Mouse (Mus musculus): ENCODE data around the gene Ralgps2.

Ralgps2 gene

DNA sequence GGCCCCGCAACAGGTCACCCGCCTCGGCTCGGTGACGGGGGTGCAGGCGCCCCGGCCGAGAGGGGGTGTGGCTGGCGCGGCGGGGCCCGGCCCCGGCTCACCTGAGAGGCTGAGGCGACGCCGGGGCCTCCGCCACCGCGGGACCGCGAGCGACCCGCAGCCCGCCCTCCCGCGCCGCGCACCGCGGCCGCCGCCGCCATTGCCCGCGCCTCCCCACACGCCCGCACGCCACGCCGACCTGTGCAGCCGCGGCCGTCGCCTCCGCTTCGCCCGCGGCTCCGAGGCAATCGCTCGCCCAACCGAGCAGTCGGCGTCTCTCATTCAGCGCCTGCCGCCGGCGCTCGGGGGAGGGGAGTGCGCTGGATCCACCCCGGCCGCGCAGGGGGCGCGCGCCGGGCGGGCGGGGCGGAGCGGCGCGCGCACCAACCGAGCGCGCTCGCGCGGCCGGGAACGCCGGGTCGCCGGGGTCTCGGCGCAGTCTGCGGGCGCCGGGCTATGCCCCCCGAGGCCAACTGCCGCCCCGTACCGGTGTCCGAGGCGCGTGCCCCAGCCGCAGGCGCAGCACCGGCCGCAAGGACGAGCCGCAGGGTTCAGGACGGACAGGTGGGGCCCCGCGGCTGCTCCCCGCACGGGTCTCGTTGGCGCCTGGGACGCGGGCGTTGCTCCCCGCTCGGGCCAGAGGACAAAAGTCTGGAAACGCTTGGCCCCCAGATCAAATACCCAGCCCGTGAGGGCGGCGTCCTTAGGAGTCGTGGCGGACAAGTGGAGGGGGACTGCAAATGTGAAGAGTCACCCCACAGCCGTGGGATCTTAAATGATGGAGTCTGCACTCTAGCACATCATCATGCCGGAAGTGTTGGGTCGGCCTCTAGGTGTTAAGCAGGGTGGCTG lies at the start of gene Ralgps2:
Gene Ralgps2, minus strand, starts transcription at position 376 of the 891 bp plus-strand sequence.
- peak; percentile 65 for DNase-seq

DNA sequence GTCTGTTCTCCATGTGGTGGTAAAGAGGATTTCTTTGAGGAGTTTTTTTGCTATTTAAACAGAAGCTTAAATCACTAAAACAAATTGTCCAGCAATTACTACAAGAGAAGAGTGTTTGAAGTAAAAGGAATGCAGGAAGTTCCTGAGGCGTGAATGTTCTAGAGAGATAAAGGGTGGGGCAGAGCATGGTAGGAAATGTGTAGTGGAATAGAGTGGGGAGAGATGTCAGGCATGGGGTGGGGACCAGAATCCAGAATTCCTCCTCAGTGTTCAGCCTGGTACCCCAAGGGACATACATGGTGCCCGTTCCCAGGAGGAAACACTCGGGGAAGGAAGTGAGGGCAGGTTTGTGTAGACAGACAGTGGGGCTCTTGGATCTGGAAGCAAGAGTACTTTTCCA lies 48.1 kb upstream of the Ralgps2 start:
- DNase-seq, result no peak

DNA sequence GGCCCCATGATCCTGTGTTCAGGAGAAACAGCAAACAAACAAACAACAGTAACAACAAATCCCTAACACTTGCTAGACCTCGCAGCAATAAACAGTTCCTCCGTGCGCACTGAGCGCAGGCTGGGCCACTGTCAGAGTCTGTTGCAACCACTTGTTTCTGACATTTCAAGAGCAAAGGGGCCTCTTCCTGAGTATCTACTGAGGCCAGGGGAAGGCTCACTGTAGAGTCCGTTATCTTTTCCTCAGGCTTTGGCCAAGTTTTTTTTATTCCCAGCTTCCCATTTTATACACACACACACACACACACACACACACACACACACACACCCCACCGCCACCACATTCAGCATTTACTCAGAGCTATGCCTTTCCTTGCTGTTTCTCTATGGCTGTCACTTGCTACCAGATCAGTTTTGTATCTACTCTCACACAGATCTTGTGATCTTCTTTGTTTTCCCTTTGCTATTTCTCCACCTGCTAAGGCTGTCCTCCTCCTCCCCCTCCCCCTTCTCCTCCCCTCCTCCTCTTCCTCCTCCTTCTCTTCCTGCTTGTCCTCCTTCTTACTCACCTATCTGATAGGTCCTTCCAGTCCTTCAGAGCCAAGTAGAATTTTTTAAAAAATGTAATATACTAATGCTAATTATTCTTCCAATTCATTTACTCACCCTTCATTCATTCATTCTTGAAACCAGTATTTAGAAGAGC lies 47.4 kb upstream of the Ralgps2 start:
- DNase-seq, result no peak

- DNase-seq, result no peak
Observed at GRCm38 (mm10) chr1:156985657-156986640, 46.5 kb upstream of the Ralgps2 start.

GRCm38 (mm10) chr1:156983009-156983870 lies 43.8 kb upstream of the Ralgps2 start:
- DNase-seq, result no peak

DNA sequence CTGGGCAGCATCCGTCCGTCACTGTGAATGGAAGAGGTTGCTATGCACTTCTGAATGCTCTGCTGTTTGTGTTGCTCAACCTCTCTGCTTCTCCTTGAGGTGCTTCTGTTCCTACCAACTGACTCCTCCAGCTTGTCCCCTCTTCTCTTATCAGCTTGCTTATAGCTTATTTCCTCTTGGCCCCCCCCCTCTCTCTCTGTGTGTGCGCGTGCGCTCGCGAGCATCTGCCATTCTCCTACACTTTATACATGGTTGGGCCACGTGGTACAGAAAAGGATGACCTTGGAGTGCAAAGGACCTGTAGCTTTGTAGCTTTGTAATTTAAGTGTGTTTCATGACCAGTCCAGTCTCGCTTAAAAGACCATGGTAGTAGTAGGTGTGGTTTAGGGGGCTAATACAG lies 42.5 kb upstream of the Ralgps2 start:
- no peak for DNase-seq

GRCm38 (mm10) chr1:156979722-156980121 lies 40.3 kb upstream of the Ralgps2 start:
- no peak for DNase-seq

GRCm38 (mm10) chr1:156978656-156979055 lies 39.2 kb upstream of the Ralgps2 start:
- DNase-seq, result no peak

DNA sequence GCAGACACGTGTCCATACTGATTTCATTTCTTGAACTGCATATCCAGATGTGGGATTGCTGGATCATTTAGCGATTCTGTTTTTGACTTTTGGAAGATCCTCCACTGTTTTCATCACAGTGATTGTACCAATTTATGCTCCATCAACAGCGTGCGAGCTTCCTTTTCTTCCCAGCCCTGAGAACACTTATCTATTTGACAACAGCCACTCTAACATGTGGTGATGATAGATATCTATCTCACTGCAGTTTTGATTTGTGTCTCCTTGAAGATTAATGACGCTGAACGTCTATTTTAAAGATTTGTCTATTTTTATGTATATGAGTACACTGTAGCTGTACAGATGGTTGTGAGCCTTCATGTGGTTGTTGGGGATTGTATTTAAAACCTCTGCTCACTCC lies 34.4 kb upstream of the Ralgps2 start:
- DNase-seq, result no peak

DNA sequence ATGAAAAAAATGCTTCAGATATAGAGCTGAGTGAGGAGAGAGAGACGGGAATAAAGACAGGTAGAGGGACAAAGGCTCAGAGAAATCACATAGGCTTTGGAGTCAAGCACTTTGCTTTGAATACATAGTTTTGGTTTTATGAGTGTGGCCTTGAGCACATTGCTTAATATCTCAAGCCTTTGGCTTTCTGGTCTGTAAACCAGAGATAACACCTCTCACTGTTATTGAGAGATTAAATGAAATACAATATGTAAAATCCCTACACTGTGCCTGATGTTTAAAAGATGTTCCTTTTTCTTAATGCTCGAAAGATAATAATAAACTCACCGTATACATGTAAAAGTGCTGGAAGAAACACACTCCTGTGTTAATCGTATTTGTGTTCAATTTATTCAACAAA lies 33.0 kb upstream of the Ralgps2 start:
- DNase-seq, result no peak

GRCm38 (mm10) chr1:156971206-156971811 lies 31.9 kb upstream of the Ralgps2 start:
- DNase-seq, result no peak

GRCm38 (mm10) chr1:156970641-156971040 lies 31.2 kb upstream of the Ralgps2 start:
- DNase-seq, result no peak

DNA sequence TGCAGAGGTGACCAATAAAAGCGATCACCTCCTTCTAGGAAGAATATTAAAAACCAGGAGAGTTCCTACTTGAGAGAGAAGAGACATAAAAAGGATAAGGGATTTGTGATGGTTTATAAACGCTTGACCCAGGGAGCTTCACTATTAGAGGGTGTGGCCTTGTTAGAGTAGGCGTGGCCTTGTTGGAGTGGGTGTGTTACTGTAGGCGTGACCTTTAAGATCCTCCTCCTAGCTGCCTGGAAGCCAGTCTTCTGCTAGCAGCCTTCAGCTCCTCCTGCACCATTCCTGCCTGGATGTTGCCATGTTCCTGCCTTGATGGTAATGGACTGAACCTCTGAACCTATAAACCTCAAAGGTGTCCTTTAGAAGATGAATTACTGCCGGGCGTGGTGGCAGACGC lies 28.7 kb upstream of the Ralgps2 start:
- no peak for DNase-seq

DNA sequence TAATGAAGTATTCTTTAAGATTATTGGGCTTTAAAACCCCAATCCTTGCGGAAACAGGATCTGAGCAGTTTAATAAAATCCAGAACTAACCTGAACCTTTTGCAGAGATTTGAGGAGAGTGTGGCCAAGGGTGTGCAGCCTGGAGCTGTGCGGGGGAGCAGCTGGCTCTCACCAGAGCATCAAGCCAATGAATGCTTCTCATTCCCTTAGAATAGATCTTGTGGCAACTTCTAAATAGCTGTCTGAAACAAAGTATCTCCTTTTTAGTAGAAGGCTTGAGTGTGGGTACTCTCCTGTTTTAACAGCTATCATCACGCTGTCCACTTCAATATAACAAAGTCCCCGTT lies 25.1 kb upstream of the Ralgps2 start:
- DNase-seq, result no peak

DNA sequence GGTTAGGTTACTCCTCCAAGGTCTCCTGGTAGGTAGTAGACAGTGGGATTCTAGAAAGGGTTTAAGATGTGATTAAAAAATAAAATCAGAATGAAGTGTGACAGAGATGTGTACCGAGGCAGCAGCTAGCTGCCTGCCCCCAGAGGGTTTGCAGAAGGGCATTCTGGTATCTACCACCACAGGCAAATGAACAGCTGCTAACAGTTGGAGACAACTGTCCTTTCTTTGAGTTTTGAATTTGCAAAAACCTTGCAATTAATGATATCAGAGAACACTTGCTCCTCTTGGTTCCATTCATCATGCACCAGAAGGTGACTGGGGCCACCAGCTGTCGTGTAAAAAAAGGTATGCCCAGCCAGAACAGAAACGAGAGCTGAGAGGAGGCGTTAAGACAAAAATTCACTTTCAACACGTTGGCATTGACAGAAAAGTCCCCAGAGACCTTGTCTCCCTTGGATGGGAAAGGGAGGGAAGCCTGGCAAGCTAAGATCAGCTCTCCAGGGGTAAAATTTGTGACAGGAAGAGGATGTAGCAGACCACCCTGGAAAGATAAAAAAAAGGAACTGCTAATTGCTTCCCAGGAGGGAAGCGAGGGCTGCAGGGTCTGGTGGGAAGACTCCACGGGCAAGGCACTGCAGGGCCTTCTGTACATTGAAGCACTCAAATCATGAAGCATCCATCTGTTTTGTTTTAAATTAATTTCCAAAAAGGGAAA lies 24.6 kb upstream of the Ralgps2 start:
- no peak for DNase-seq

DNA sequence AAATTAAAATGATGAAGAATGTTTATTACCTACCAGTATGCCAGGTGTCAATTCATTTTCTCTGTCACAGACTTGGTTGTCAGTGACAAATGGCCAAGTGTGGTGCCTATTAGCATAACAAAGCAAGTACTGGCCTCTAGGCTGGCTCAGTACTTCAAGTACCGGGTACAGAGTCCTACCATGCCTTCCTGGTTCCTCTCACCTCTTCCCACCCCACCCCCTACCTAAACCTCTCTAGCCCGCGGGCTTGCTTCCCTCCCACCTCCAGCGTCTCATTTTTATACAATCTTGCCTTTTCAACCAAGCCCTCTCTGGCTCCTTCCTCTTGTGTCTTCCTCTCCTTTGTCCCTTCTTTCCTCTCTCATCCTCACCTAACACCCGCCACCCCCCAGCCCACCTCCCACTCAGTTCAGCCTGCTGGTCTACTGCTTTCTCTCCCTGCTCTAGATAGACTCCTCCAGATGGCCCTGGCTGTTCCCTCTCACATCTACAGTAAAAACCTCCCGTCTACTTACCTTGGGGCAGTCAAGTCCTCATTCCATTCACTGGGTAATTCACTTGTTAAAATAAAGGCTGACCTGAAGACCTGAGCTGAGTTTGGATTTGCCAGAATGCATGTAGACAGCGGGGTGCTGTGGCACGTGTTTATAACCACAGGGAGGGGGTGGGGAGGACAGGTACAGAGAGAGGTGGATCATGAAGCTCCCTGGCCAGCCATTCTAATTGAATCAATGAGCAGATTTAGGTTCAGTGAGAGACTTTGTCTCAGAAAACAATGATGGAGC lies 22.2 kb upstream of the Ralgps2 start:
- DNase-seq, result no peak

DNA sequence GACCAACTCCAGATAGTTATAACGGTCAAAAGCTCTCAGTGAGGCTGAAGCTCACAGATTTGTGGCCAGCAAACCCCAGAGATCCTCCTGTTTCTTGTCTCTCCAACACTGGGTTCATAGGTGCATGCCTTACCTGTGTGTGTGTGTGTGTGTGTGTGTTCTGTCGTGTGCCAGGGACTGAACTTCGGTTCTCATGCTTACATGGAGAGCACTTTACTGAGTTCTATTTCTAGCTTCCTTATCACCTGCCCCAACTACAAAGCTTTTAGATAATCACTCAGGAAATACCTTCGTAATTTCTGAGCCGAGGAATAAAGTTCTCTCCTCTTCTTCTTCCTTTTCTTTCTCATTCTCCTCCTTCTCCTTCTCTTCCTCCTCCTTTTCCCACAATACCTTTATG lies 19.6 kb upstream of the Ralgps2 start:
- DNase-seq, result no peak

- DNase-seq, result no peak
Observed at GRCm38 (mm10) chr1:156957360-156957759, 17.9 kb upstream of the Ralgps2 start.

- DNase-seq, result no peak
Observed at GRCm38 (mm10) chr1:156955926-156956760, 16.7 kb upstream of the Ralgps2 start.
